Mouse (Mus musculus) small intestine, adult 2 months (tissue): ENCODE data around the gene Tmem110.

Source experiments
- CTCF ChIP-seq: fragments of 200-500 bp; IDR thresholded peaks from 2 replicates; pipeline ENCODE4 v1.5.1; 2012; ENCODE audit warnings: low read depth, mild to moderate bottlenecking, control low read depth, inconsistent platforms, low read length, moderate library complexity, mixed read lengths; ENCODE audit not compliant: insufficient replicate concordance, insufficient read length; ENCODE audit errors: extremely low read depth
- POLR2A ChIP-seq: fragments of 200-500 bp; IDR thresholded peaks from 2 replicates; pipeline ENCODE4 v1.6.1; 2012; ENCODE audit warnings: low read depth, mild to moderate bottlenecking, control low read depth, inconsistent platforms, low read length, moderate library complexity

- TF ChIP-seq CTCF (no peak), POLR2A (no peak)
These were observed 23.6 kb upstream of the Tmem110 start for GRCm38 (mm10) chr14:30801756-30802155.
